Mouse (Mus musculus) small intestine, adult 2 months (tissue): Measurements from ENCODE around the gene Ppm1f. TPM values are rescaled to one million over a fixed set of nuclear protein-coding genes. Genes with fewer than 3 reads are reported as not detected.

ENCODE experiments used
- H3K27ac ChIP-seq: fragments of 200-500 bp; 2 replicates; pipeline ENCODE4 v1.5.1; 2012; ENCODE audit warnings: low read depth, low read length, control low read depth, inconsistent platforms; ENCODE audit not compliant: insufficient read depth
- H3K27me3 ChIP-seq: fragments of 200-500 bp; 2 replicates; pipeline ENCODE4 v1.6.1; 2012; ENCODE audit warnings: mild to moderate bottlenecking, moderate library complexity, low read length, inconsistent platforms; ENCODE audit not compliant: control insufficient read depth, insufficient read depth
- H3K36me3 ChIP-seq: fragments of 200-500 bp; 2 replicates; pipeline ENCODE4 v1.6.1; 2012; ENCODE audit warnings: mild to moderate bottlenecking, low read length, control low read depth, inconsistent platforms; ENCODE audit not compliant: control insufficient read depth, insufficient read depth
- H3K4me1 ChIP-seq: fragments of 200-500 bp; 2 replicates; pipeline ENCODE4 v1.6.1; 2012; ENCODE audit warnings: low read length, inconsistent platforms, mixed read lengths; ENCODE audit not compliant: control insufficient read depth, insufficient read depth, insufficient read length
- H3K4me3 ChIP-seq: fragments of 200-500 bp; 2 replicates; pipeline ENCODE4 v1.5.1; 2012; ENCODE audit warnings: low read depth, mild to moderate bottlenecking, control low read depth, inconsistent platforms, low read length, moderate library complexity
- CTCF ChIP-seq: fragments of 200-500 bp; IDR thresholded peaks from 2 replicates; pipeline ENCODE4 v1.5.1; 2012; ENCODE audit warnings: low read depth, mild to moderate bottlenecking, control low read depth, inconsistent platforms, low read length, moderate library complexity, mixed read lengths; ENCODE audit not compliant: insufficient replicate concordance, insufficient read length; ENCODE audit errors: extremely low read depth
- POLR2A ChIP-seq: fragments of 200-500 bp; IDR thresholded peaks from 2 replicates; pipeline ENCODE4 v1.6.1; 2012; ENCODE audit warnings: low read depth, mild to moderate bottlenecking, control low read depth, inconsistent platforms, low read length, moderate library complexity
- WGBS: fragments of 180-500 bp; shearing (Covaris S2); methylation state at CpG from one replicate; pipeline ENCODE4 v1.1.7; 2018; 5-methylcytosine and 5-hydroxymethylcytosine counted together
- polyA plus RNA-seq: library from polyadenylated mRNA; depleted of rRNA; stranded (reverse); fragments of >200 nt; gene quantifications from 2 replicates; pipeline ENCODE4 v1.2.3, GENCODE M21; 2012; rRNA removed

Gene Ppm1f
- polyA plus RNA-seq, 1 experiment: 2.3 TPM

GRCm38 (mm10) chr16:16930810-16931296 lies 34.6 kb downstream of the Ppm1f start:
- TF ChIP-seq POLR2A: no peak
- TF ChIP-seq CTCF: no peak
- Histone ChIP-seq H3K4me3 (no peak overlapping the region), H3K27ac (no peak overlapping the region), H3K4me1 (no peaks in the 10 kb centered on the region), H3K27me3 (no peaks in the 10 kb centered on the region), H3K36me3 (no peaks in the 10 kb centered on the region)
- 78% methylated on average over 5 of the region's 5 CpGs for WGBS

- TF ChIP-seq POLR2A (no peak), CTCF (no peak)
- no peaks in the 10 kb centered on the region for H3K27me3 ChIP-seq
- H3K4me3 ChIP-seq: no peak overlapping the region
- no peak overlapping the region for H3K27ac ChIP-seq
- H3K36me3 ChIP-seq: no peaks in the 10 kb centered on the region
- no peaks in the 10 kb centered on the region for H3K4me1 ChIP-seq
- WGBS: 92% methylated on average over 9 of the region's 9 CpGs
Measured at GRCm38 (mm10) chr16:16939543-16939942, 43.3 kb downstream of the Ppm1f start.

- H3K27me3 ChIP-seq: no peaks in the 10 kb centered on the region
- H3K4me3 ChIP-seq: no peak overlapping the region
- H3K27ac ChIP-seq: no peak overlapping the region
- H3K4me1 ChIP-seq: no peaks in the 10 kb centered on the region
- TF ChIP-seq POLR2A (no peak), CTCF (no peak)
- no peaks in the 10 kb centered on the region for H3K36me3 ChIP-seq
- 92% methylated on average over 2 of the region's 2 CpGs for WGBS
Measured at GRCm38 (mm10) chr16:16941078-16941477, 44.8 kb downstream of the Ppm1f start.

- 19% methylated on average over 3 of the region's 5 CpGs for WGBS
- no peak for TF ChIP-seq CTCF
- no peak for TF ChIP-seq POLR2A
- H3K27ac ChIP-seq: no peak overlapping the region
- H3K4me3 ChIP-seq: no peak overlapping the region
- H3K27me3 ChIP-seq: no peaks in the 10 kb centered on the region; the same call in 1 of the 2 replicates
- no peaks in the 10 kb centered on the region for H3K4me1 ChIP-seq
- no peaks in the 10 kb centered on the region for H3K36me3 ChIP-seq
Measured at GRCm38 (mm10) chr16:16958575-16958974, 62.3 kb downstream of the Ppm1f start.

- Histone ChIP-seq H3K4me1 (no peaks in the 10 kb centered on the region), H3K27ac (no peak overlapping the region), H3K27me3 (no peaks in the 10 kb centered on the region; the same call in 1 of the 2 replicates), H3K4me3 (no peak overlapping the region), H3K36me3 (no peaks in the 10 kb centered on the region)
- no peak for TF ChIP-seq CTCF
- no peak for TF ChIP-seq POLR2A
- WGBS: 87% methylated on average over 6 of the region's 6 CpGs
Measured at GRCm38 (mm10) chr16:16959907-16960306, 63.6 kb downstream of the Ppm1f start.

GRCm38 (mm10) chr16:16965149-16965548 lies 68.9 kb downstream of the Ppm1f start:
- Histone ChIP-seq H3K36me3 (no peaks in the 10 kb centered on the region), H3K4me3 (no peak overlapping the region), H3K4me1 (no peaks in the 10 kb centered on the region), H3K27me3 (no peaks in the 10 kb centered on the region), H3K27ac (no peak overlapping the region)
- TF ChIP-seq CTCF: no peak
- TF ChIP-seq POLR2A: no peak
- WGBS: 67% methylated on average over 1 of the region's 1 CpGs

- TF ChIP-seq CTCF: no peak
- H3K4me3 ChIP-seq: no peak overlapping the region
Measured at GRCm38 (mm10) chr16:16966290-16966689, 70.0 kb downstream of the Ppm1f start.

More at GRCm38 (mm10) chr16:16966290-16966689, 70.0 kb downstream of the Ppm1f start:
- Histone ChIP-seq H3K27ac (no peak overlapping the region), H3K27me3 (no peaks in the 10 kb centered on the region), H3K36me3 (no peaks in the 10 kb centered on the region), H3K4me1 (no peaks in the 10 kb centered on the region)

Other genes with a start within 250 kb of the Ppm1f start
- gene Olfr19, start 220.1 kb upstream of the Ppm1f start, polyA plus RNA-seq: not detected in 2 replicates
- not detected in 2 replicates for gene Spag6l, start 67.0 kb upstream of the Ppm1f start, polyA plus RNA-seq
- not detected in 2 replicates for gene Igll1, start 32.5 kb upstream of the Ppm1f start, polyA plus RNA-seq
- gene Top3b, start 25.7 kb upstream of the Ppm1f start, polyA plus RNA-seq: 23.3 and 42.9 TPM in 2 replicates
- 3.3 and 4.5 TPM in 2 replicates for gene Vpreb1, start 25.6 kb upstream of the Ppm1f start, polyA plus RNA-seq
- gene Mapk1, start 86.9 kb downstream of the Ppm1f start, polyA plus RNA-seq: 17.2 and 53.8 TPM in 2 replicates
- 0.37 and 0.60 TPM in 2 replicates for gene Ypel1, start 173.2 kb downstream of the Ppm1f start, polyA plus RNA-seq
- 30.2 and 69.4 TPM in 2 replicates for gene Ppil2, start 214.8 kb downstream of the Ppm1f start, polyA plus RNA-seq
- 3.4 and 9.1 TPM in 2 replicates for gene 2610318N02Rik, start 228.7 kb downstream of the Ppm1f start, polyA plus RNA-seq
- 109 and 121 TPM in 2 replicates for gene Sdf2l1, start 235.9 kb downstream of the Ppm1f start, polyA plus RNA-seq
- gene Ydjc, start 248.2 kb downstream of the Ppm1f start, polyA plus RNA-seq: 44.4 and 69.7 TPM in 2 replicates